Mouse (Mus musculus) stomach, postnatal 0 days (tissue): ENCODE data around the gene Ptgds. TPM values are rescaled to one million over a fixed set of nuclear protein-coding genes. Genes with fewer than 3 reads are reported as not detected.

ENCODE experiments used
- ATAC-seq: fragments of 200-750 bp; cut with Nextera tagmentation; 2 replicates; pipeline ENCODE4 v1.8.0; 2017; ENCODE audit not compliant: low FRiP score, low TSS enrichment
- DNase-seq: peaks from one replicate; pipeline ENCODE4 v3.0.0-alpha.2; 2016; ENCODE audit warnings: low spot score
- H3K27ac ChIP-seq: fragments of 300-500 bp; sonication (generic); replicated peaks from 2 replicates; pipeline ENCODE4 v1.5.1; 2014; ENCODE audit warnings: mild to moderate bottlenecking, control low read depth
- H3K27me3 ChIP-seq: fragments of 300-500 bp; sonication (generic); 2 replicates; pipeline ENCODE4 v1.6.1; 2014; ENCODE audit warnings: low read length; ENCODE audit not compliant: control insufficient read depth, insufficient read depth
- H3K36me3 ChIP-seq: fragments of 300-500 bp; sonication (generic); 2 replicates; pipeline ENCODE4 v1.6.1; 2014; ENCODE audit warnings: low read length, mixed read lengths; ENCODE audit not compliant: control insufficient read depth, insufficient read depth
- H3K4me1 ChIP-seq: fragments of 300-500 bp; sonication (generic); replicated peaks from 2 replicates; pipeline ENCODE4 v1.6.1; 2014; ENCODE audit warnings: antibody characterized with exemption; ENCODE audit not compliant: control insufficient read depth, insufficient read depth
- H3K4me2 ChIP-seq: fragments of 300-500 bp; sonication (generic); replicated peaks from 2 replicates; pipeline ENCODE4 v1.6.1; 2014; ENCODE audit warnings: low read depth, mild to moderate bottlenecking, control low read depth, moderate library complexity
- H3K4me3 ChIP-seq: fragments of 300-500 bp; sonication (generic); 2 replicates; pipeline ENCODE4 v1.5.1; 2014; ENCODE audit warnings: low read depth, low read length, control low read depth
- H3K9ac ChIP-seq: fragments of 300-500 bp; sonication (generic); 2 replicates; pipeline ENCODE4 v1.6.1; 2014; ENCODE audit warnings: mild to moderate bottlenecking, low read length, control low read depth, mixed read lengths
- H3K9me3 ChIP-seq: fragments of 300-500 bp; sonication (generic); 2 replicates; pipeline ENCODE4 v1.6.1; 2016; ENCODE audit warnings: low read length; ENCODE audit not compliant: control insufficient read depth
- CTCF ChIP-seq: IDR thresholded peaks from 2 replicates; pipeline ENCODE4 v1.5.1; 2016; ENCODE audit warnings: antibody characterized with exemption, low read depth, mild to moderate bottlenecking, moderate library complexity
- EP300 ChIP-seq: optimal IDR thresholded peaks from 2 replicates; pipeline ENCODE3; 2016; ENCODE audit warnings: antibody characterized with exemption
- WGBS: fragments of 180-500 bp; shearing (Covaris S2); extraction: QIAGEN DNeasy Blood & Tissue Kit; methylation state at CpG from one replicate; pipeline ENCODE4 v1.1.7; 2014; 5-methylcytosine and 5-hydroxymethylcytosine counted together
- polyA plus RNA-seq: library from polyadenylated mRNA; unstranded; fragments of >200 nt; fragmentation: Nextera tagmentation; extraction: Ambion mirVana; gene quantifications from 2 replicates; pipeline ENCODE4 v1.2.1, GENCODE M21; 2015

The Ptgds gene
- polyA plus RNA-seq, 1 experiment from 2014 or later = 4.7 TPM

GRCm38 (mm10) chr2:25433101-25433500 lies 36.7 kb downstream of the Ptgds start:
- WGBS = 88% methylated on average over 17 of the region's 17 CpGs
- no peaks in the 10 kb centered on the region for H3K4me1 ChIP-seq
- no peak overlapping the region for H3K9ac ChIP-seq
- H3K4me3 ChIP-seq = no peak overlapping the region
- no peak overlapping the region for H3K27ac ChIP-seq
- no peaks in the 10 kb centered on the region for H3K27me3 ChIP-seq
- DNase-seq = no peak
- H3K9me3 ChIP-seq = no peaks in the 10 kb centered on the region
- no peak overlapping the region for H3K4me2 ChIP-seq
- TF ChIP-seq CTCF (no peak), EP300 (no peak)
- H3K36me3 ChIP-seq = no peaks in the 10 kb centered on the region
- no peak for ATAC-seq

- Histone ChIP-seq H3K9me3 (no peaks in the 10 kb centered on the region), H3K4me2 (no peak overlapping the region), H3K4me1 (no peaks in the 10 kb centered on the region), H3K27me3 (no peaks in the 10 kb centered on the region), H3K9ac (no peak overlapping the region), H3K27ac (no peak overlapping the region), H3K4me3 (no peak overlapping the region), H3K36me3 (no peaks in the 10 kb centered on the region)
- TF ChIP-seq CTCF (no peak), EP300 (no peak)
- 78% methylated on average over 11 of the region's 11 CpGs for WGBS
- no peak for DNase-seq
- ATAC-seq = no peak
Measured at GRCm38 (mm10) chr2:25432326-25433098, 37.3 kb downstream of the Ptgds start.

GRCm38 (mm10) chr2:25431308-25431855 lies 38.5 kb downstream of the Ptgds start:
- 76% methylated on average over 6 of the region's 6 CpGs for WGBS
- Histone ChIP-seq H3K4me2 (no peak overlapping the region), H3K36me3 (no peaks in the 10 kb centered on the region), H3K9me3 (no peaks in the 10 kb centered on the region), H3K4me3 (no peak overlapping the region), H3K27me3 (no peaks in the 10 kb centered on the region), H3K4me1 (no peaks in the 10 kb centered on the region), H3K27ac (no peak overlapping the region), H3K9ac (no peak overlapping the region)
- TF ChIP-seq EP300 (no peak), CTCF (no peak)
- DNase-seq (no peak), ATAC-seq (no peak)

GRCm38 (mm10) chr2:25430395-25431233 lies 39.2 kb downstream of the Ptgds start:
- Histone ChIP-seq H3K27me3 (no peaks in the 10 kb centered on the region), H3K4me3 (no peak overlapping the region), H3K36me3 (no peaks in the 10 kb centered on the region), H3K9ac (no peak overlapping the region), H3K4me2 (no peak overlapping the region), H3K27ac (no peak overlapping the region), H3K9me3 (no peaks in the 10 kb centered on the region), H3K4me1 (no peaks in the 10 kb centered on the region)
- no peak for DNase-seq
- ATAC-seq = no peak
- TF ChIP-seq CTCF (no peak), EP300 (no peak)
- WGBS = 80% methylated on average over 17 of the region's 17 CpGs

- Histone ChIP-seq H3K27me3 (no peaks in the 10 kb centered on the region), H3K36me3 (no peaks in the 10 kb centered on the region), H3K9me3 (no peaks in the 10 kb centered on the region), H3K4me3 (no peak overlapping the region), H3K4me1 (no peaks in the 10 kb centered on the region), H3K9ac (no peak overlapping the region), H3K27ac (no peak overlapping the region), H3K4me2 (peak overlapping the region; percentile 97; the same call in 1 of the 2 replicates)
- ATAC-seq (no peak), DNase-seq (no peak)
- 64% methylated on average over 5 of the region's 5 CpGs for WGBS
- TF ChIP-seq EP300 = no peak
Measured at GRCm38 (mm10) chr2:25429435-25430180, 40.2 kb downstream of the Ptgds start.
